Mouse (Mus musculus): ENCODE results near the gene Cntrob. TPM values are rescaled to one million over a fixed set of nuclear protein-coding genes. Genes with fewer than 3 reads are reported as not detected.
"Not testable (repeated sequence)": the region's sequence is repeated elsewhere in the genome, so short reads cannot be mapped to it uniquely, and the experiment has no call there.

Gene Cntrob
- polyA plus RNA-seq, 1 experiment from 2014 or later, result 22.6 TPM

DNA sequence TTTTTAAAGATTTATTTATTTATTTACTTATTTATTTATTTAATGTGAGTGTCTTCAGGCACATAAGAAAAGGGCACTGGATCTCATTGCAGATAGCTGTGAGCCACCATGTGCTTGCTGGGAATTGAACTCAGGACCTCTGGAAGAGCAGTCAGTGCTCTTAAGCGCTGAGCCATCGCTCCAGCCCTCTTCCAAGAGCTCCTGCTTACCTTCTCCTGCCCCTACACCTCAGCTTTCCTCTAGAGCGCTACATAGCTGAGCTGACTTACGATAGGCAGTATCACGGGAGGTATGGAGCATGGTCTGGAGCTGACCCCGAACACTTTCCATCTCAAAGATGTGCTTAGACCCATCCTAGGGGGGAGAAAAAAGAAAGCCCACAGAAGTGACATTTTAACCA is 2.0 kb downstream of the Cntrob start:
- ATAC-seq (ENCODE audit: low FRiP score), result no peak
- Histone ChIP-seq H3K9ac (peak overlapping the region; percentile 80), H3K4me3 (0 out of 2 replicates have a peak overlapping the region, but pooled peaks have one; percentile 62), H3K36me3 (peaks cover 32% of the 10 kb centered on the region), H3K9me3 (no peaks in the 10 kb centered on the region), H3K27ac (no peak overlapping the region), H3K4me1 (replicated peaks) (peaks cover 48% of the 10 kb centered on the region), H3K27me3 (peaks cover under 1% of the 10 kb centered on the region; the same call in 1 of the 2 replicates), H3K4me2 (peak overlapping the region; percentile 76)
- 94% methylated on average over 6 of the region's 6 CpGs for WGBS

DNA sequence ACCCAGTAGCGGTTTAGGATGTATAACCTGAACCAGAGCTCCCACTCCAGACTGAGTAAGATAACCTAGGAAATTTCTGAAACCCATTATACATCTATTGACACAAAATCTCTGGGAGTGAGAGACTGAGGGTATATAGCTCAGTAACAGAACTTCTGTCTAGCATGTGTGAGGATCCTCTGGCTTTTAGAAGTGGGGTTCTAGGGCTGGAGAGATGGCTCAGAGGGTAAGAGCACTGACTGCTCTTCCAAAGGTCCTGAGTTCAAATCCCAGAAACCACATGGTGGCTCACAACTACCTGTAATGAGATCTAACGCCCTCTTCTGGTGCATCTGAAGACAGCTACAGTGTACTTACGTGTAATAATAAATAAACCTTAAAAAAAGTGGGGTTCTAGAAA is 5.6 kb downstream of the Cntrob start:
- H3K27me3 ChIP-seq; H3K4me3 ChIP-seq; H3K4me2 ChIP-seq; ATAC-seq (ENCODE audit: low FRiP score); H3K9me3 ChIP-seq; H3K9ac ChIP-seq; H3K27ac ChIP-seq: not testable (repeated sequence)
- Histone ChIP-seq H3K4me1 (replicated peaks) (peaks cover 21% of the 10 kb centered on the region), H3K36me3 (peaks cover 64% of the 10 kb centered on the region)
- 90% methylated on average over 3 of the region's 3 CpGs for WGBS

DNA sequence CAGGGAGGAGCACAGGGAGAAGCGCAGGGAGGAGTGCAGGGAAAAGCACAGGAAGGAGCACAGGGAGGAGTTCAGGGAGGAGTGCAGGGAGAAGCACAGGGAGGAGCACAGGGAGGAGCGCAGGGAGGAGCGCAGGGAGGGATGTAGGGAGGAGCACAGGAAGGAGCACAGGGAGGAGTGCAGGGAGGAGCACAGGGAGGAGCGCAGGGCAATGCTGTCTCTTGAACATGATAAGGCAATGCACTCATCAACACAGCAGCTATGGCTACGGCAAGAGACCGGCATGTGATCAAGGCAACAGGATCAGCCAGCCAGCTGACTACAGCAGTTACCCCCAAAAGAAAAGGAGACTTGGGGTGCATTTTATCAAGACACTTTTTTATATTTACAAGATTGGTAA is 7.2 kb downstream of the Cntrob start:
- no peaks in the 10 kb centered on the region for H3K27me3 ChIP-seq
- peaks cover 11% of the 10 kb centered on the region for H3K4me1 ChIP-seq (replicated peaks)
- H3K27ac ChIP-seq, result no peak overlapping the region
- over 99% methylated on average over 6 of the region's 6 CpGs for WGBS
- no peak overlapping the region for H3K4me2 ChIP-seq
- no peak overlapping the region for H3K4me3 ChIP-seq
- H3K9me3 ChIP-seq, result no peaks in the 10 kb centered on the region
- H3K9ac ChIP-seq, result no peak overlapping the region
- ATAC-seq (ENCODE audit: low FRiP score), result no peak
- peaks cover 77% of the 10 kb centered on the region for H3K36me3 ChIP-seq

DNA sequence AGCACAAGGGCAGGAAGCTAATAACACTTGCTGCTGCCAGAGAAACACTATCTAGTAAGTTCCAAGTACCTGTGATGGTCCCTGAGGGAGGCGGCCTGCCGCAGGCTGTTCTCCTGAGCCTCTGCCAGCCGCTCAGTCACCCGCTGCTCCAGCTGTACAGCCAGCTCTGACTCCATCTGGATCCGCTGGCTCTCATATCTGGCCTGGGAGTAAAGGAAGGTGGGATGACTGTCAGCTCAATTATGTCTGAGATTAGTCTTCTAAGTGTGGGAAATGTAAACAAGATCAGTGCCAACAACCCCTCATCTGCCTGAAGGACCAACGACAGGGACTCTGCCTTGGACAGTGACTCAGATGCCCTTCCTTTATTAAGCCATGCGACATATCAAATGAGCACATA is 12.3 kb downstream of the Cntrob start:
- Histone ChIP-seq H3K27me3 (no peaks in the 10 kb centered on the region), H3K9me3 (no peaks in the 10 kb centered on the region), H3K4me1 (replicated peaks) (peaks cover 11% of the 10 kb centered on the region), H3K4me2 (no peak overlapping the region), H3K27ac (peak overlapping the region; percentile 35), H3K4me3 (no peak overlapping the region), H3K36me3 (peaks cover 89% of the 10 kb centered on the region), H3K9ac (peak overlapping the region; percentile 29; the same call in 1 of the 2 replicates)
- no peak for ATAC-seq (ENCODE audit: low FRiP score)
- WGBS, result 69% methylated on average over 7 of the region's 7 CpGs

DNA sequence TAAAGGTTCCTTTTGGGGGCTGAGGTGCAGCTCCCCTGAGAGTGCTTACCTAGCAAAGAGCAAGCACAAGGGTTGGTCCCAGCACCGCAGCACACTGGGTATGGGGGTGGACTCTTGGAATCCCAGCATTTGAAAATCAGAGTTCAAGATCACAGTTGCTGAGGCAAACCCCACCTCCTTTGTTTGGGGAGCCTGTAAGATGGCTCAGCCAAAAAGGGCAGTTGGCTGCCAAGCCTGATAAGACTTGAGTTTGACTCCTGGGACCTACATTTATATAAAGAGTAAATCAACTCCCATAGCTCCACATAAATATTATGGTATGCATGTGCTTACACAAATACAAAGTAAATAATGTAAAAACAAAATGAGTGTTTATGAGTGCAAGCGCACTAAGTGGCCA is 17.5 kb downstream of the Cntrob start:
- no peak for ATAC-seq (ENCODE audit: low FRiP score)
- H3K9me3 ChIP-seq, result no peaks in the 10 kb centered on the region
- H3K27ac ChIP-seq, result no peak overlapping the region
- peaks cover 90% of the 10 kb centered on the region for H3K36me3 ChIP-seq
- peaks cover 4% of the 10 kb centered on the region; the same call in 1 of the 2 replicates for H3K4me1 ChIP-seq (replicated peaks)
- H3K4me2 ChIP-seq, result no peak overlapping the region
- no peak overlapping the region for H3K4me3 ChIP-seq
- no peaks in the 10 kb centered on the region for H3K27me3 ChIP-seq
- H3K9ac ChIP-seq, result no peak overlapping the region
- 97% methylated on average over 2 of the region's 2 CpGs for WGBS

DNA sequence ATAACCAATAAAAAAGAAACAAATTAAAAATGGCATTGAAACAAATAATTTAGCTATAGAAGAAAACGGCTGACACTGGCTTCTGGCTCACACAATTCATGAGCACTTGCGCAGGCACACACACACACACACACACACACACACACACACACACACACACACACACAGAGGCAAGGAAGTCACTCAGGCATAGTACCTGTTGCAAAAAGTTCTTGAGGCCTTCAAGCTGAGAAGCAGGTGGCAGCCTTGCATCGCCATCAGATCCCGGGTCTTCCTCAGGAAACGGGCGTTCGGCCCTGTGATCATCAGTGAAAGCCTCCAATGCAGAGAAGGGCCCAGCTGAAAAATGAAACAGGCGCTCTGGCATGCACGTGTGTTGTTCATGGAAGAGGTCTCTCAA is 18.3 kb downstream of the Cntrob start:
- 97% methylated on average over 9 of the region's 9 CpGs for WGBS
- no peak overlapping the region for H3K9ac ChIP-seq
- no peak overlapping the region for H3K4me3 ChIP-seq
- no peak overlapping the region for H3K27ac ChIP-seq
- no peak for ATAC-seq (ENCODE audit: low FRiP score)
- H3K4me1 ChIP-seq (replicated peaks), result no peaks in the 10 kb centered on the region
- H3K9me3 ChIP-seq, result no peaks in the 10 kb centered on the region
- H3K4me2 ChIP-seq, result no peak overlapping the region
- H3K36me3 ChIP-seq, result peaks cover 90% of the 10 kb centered on the region
- H3K27me3 ChIP-seq, result no peaks in the 10 kb centered on the region

DNA sequence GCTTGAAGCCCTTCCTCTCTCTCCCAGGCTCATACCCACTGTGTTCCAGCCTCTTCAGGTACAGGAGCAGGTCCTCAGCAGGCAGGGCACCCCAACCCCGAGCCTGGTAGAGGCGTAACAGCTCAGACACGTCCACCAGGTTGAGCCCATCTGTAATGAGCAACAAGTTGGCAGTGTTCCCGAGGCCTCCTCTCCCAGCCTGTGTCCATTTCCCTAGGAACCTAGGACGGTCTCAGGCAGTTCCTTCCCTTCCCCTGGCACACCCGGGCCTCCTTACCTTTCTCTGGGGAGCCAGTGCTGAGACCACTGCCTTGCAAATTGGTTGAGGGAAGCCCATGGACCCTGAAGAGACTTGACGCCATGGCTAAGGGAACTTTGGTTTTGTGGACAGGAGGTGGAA is 20.8 kb downstream of the Cntrob start:
- Histone ChIP-seq H3K4me3 (no peak overlapping the region), H3K27ac (no peak overlapping the region), H3K9ac (0 out of 2 replicates have a peak overlapping the region, but pooled peaks have one; percentile 13), H3K36me3 (peaks cover 88% of the 10 kb centered on the region), H3K27me3 (no peaks in the 10 kb centered on the region), H3K9me3 (no peaks in the 10 kb centered on the region), H3K4me1 (replicated peaks) (no peaks in the 10 kb centered on the region), H3K4me2 (no peak overlapping the region)
- no peak for ATAC-seq (ENCODE audit: low FRiP score)
- WGBS, result 93% methylated on average over 7 of the region's 7 CpGs

DNA sequence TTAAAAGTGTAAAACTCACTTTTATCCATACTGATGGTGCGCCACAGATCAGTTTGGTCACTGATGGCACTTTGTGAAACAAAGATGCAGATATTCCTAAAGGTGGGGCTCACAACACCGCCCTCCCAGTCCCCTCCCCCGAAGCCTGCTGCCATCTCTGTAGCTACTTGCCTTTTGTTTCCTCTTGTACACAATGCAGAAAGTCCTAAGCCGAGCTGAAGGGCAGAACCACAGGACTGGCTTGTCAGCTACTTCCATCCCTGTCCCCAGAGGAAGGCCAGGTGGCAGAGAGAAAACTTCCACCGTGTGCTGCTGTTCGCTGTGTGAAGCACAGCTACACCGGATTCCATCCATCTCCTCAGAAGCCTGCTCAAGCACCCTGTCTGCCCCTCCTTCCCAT is 25.3 kb downstream of the Cntrob start:
- no peak overlapping the region for H3K4me3 ChIP-seq
- 82% methylated on average over 7 of the region's 7 CpGs for WGBS
- H3K4me2 ChIP-seq, result no peak overlapping the region
- H3K9ac ChIP-seq, result 0 out of 2 replicates have a peak overlapping the region, but pooled peaks have one; percentile 13
- no peaks in the 10 kb centered on the region for H3K27me3 ChIP-seq
- peaks cover 62% of the 10 kb centered on the region for H3K36me3 ChIP-seq
- H3K27ac ChIP-seq, result no peak overlapping the region
- ATAC-seq (ENCODE audit: low FRiP score), result no peak
- no peaks in the 10 kb centered on the region for H3K4me1 ChIP-seq (replicated peaks)
- no peaks in the 10 kb centered on the region for H3K9me3 ChIP-seq

DNA sequence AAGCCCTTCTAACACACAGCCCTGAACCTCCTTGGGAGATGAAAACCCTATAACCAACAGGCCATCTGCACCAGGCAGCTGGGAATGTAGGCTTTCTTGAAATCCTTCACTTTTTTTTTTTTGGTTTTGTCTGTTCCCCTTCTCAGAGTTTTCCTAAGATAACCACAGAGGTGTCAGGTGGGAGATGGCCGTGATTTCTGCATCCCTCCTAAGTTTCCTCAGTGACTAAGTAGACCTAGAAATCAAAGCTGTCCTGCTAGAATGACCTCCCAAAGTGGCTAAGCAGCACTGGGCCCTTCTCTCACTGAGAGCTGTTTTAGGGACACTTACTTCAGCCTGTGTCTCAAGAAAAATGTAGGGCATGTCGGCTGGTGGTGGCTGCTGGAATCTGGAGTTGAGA is 25.8 kb downstream of the Cntrob start:
- no peak overlapping the region for H3K9ac ChIP-seq
- WGBS, result 88% methylated on average over 2 of the region's 2 CpGs
- ATAC-seq (ENCODE audit: low FRiP score), result no peak
- no peaks in the 10 kb centered on the region for H3K4me1 ChIP-seq (replicated peaks)
- no peak overlapping the region for H3K27ac ChIP-seq
- no peaks in the 10 kb centered on the region for H3K27me3 ChIP-seq
- no peaks in the 10 kb centered on the region for H3K9me3 ChIP-seq
- H3K4me2 ChIP-seq, result no peak overlapping the region
- no peak overlapping the region for H3K4me3 ChIP-seq
- peaks cover 57% of the 10 kb centered on the region for H3K36me3 ChIP-seq

DNA sequence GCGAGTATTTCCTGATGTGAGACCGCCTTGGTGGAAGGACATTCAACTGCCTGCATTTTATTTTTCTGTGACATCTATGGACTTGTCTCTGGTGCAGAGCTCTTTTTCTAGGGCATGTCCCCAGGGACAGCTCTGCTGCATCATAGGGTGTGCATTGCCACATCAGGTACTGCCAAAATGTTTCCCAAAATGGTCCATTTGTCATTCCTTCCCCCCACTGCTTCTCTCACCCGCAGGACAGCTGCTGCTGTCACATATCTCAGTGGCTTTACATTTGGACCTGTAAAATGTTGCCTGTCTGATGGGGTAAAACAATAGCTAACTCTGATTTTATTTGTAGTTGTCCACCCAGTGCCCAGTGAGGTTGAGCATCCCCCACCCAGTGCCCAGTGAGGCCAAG is 28.3 kb downstream of the Cntrob start:
- WGBS, result 92% methylated on average over 3 of the region's 3 CpGs
- no peak for ATAC-seq (ENCODE audit: low FRiP score)
- no peak overlapping the region for H3K27ac ChIP-seq
- H3K9ac ChIP-seq, result no peak overlapping the region
- no peak overlapping the region for H3K4me2 ChIP-seq
- no peaks in the 10 kb centered on the region for H3K4me1 ChIP-seq (replicated peaks)
- no peak overlapping the region for H3K4me3 ChIP-seq
- no peaks in the 10 kb centered on the region for H3K27me3 ChIP-seq
- peaks cover 35% of the 10 kb centered on the region for H3K36me3 ChIP-seq
- H3K9me3 ChIP-seq, result no peaks in the 10 kb centered on the region

DNA sequence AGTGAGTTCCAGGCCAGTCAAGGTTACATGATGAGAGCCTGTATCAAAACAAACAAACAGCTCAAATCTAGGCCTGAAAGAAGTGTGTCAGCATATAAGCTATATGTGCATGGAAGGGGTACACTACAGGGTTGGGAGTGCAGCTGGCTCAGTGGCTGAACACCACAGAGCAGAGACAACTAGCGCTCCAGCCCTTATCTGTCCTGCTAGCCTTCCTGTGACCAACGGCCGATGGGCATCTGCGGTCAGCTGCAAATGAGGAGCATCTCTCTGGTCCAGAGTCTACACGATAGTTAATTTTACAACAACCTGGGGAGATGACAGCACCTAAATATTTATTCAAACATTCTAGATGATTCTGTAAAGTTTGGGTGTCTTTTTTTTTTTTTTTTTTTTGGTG is 32.5 kb downstream of the Cntrob start:
- Histone ChIP-seq H3K4me3 (no peak overlapping the region), H3K4me2 (no peak overlapping the region), H3K4me1 (replicated peaks) (no peaks in the 10 kb centered on the region), H3K27ac (no peak overlapping the region), H3K36me3 (peaks cover 10% of the 10 kb centered on the region; the same call in 1 of the 2 replicates), H3K9me3 (no peaks in the 10 kb centered on the region), H3K9ac (no peak overlapping the region), H3K27me3 (no peaks in the 10 kb centered on the region)
- ATAC-seq (ENCODE audit: low FRiP score), result no peak
- WGBS, result 93% methylated on average over 5 of the region's 5 CpGs

DNA sequence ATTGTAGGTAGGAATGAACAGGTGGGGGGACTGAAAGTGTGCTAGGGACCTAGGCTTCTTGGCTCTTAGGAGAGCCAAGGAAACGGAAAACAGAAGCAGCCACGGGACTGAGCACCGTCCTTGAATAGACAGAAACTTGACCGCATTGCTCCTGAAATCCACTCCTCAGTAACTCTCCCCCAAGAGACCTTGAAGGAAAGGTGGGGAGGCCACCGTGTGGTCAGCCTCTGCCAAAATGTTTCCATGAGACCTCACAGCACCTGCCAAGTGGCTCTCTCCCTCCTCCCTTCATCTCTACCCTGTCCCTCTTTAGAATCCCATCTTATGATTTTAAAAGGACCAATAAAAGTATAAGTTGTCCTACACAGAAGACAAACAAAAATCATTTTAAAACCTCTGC is 46.3 kb downstream of the Cntrob start:
- ATAC-seq (ENCODE audit: low FRiP score), result no peak
- H3K4me1 ChIP-seq (replicated peaks), result no peaks in the 10 kb centered on the region
- H3K27me3 ChIP-seq, result no peaks in the 10 kb centered on the region
- H3K4me3 ChIP-seq, result no peak overlapping the region
- no peaks in the 10 kb centered on the region for H3K36me3 ChIP-seq
- H3K9ac ChIP-seq, result no peak overlapping the region
- no peak overlapping the region for H3K4me2 ChIP-seq
- H3K9me3 ChIP-seq, result no peaks in the 10 kb centered on the region
- no peak overlapping the region for H3K27ac ChIP-seq
- 75% methylated on average over 5 of the region's 5 CpGs for WGBS

DNA sequence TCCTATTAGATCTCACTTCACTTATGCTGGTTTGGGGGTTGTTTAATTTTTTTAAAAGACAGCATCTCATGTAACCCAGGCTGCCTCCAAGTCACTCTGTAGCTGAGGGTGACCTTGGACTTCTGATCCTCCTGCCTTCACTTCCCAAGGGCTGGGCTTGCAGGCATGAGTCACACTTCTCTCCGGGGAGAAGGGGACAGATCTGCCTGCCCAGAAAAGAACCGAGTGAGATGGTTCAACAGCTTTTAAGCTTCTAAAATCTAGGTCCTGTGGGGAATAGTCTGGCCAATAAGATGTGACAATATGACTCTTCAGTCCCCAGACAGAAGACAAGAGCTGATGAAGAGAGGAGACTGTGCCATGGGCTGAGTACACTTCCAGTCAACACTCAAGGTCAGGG is 47.5 kb downstream of the Cntrob start:
- Histone ChIP-seq H3K4me1 (replicated peaks) (0 out of 2 replicates have a peak, but pooled peaks cover 3% of the 10 kb centered on the region), H3K4me2 (no peak overlapping the region), H3K36me3 (no peaks in the 10 kb centered on the region), H3K27me3 (no peaks in the 10 kb centered on the region), H3K4me3 (no peak overlapping the region), H3K9ac (no peak overlapping the region), H3K27ac (no peak overlapping the region), H3K9me3 (no peaks in the 10 kb centered on the region)
- WGBS, result 76% methylated on average over 2 of the region's 2 CpGs
- no peak for ATAC-seq (ENCODE audit: low FRiP score)
